Mouse (Mus musculus): ENCODE results near the gene Slc7a15. TPM values are rescaled to one million over a fixed set of nuclear protein-coding genes. Genes with fewer than 3 reads are reported as not detected.
A peak's percentile ranks its signal among the peaks of the same experiment; 100 is the strongest.

Gene Slc7a15
- polyA plus RNA-seq, 1 experiment from 2014 or later, result 0.05 TPM

DNA sequence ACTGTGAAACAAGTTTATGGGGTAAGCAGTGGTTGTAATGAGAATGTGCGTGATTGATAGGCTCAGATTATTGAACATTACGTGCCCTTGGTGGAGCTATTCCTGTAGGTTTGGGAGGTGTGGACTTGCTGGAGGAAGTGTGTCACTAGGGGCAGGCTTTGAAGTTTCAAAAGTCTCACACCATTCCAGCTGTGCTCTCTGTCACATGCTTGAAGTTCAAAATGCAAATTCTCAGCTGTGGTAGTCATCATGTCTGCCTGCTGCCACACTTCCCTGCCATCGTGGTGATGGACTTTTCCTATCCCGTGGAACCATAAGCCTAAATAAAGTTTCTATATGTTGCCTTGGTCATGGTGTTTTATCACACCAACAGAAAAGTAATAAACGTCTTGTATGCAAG is 71.1 kb downstream of the Slc7a15 start:
- Histone ChIP-seq H3K9me3 (replicated peaks) (no peaks in the 10 kb centered on the region), H3K27ac (replicated peaks) (no peak overlapping the region), H3K36me3 (replicated peaks) (no peaks in the 10 kb centered on the region), H3K4me2 (no peak overlapping the region), H3K4me1 (replicated peaks) (no peaks in the 10 kb centered on the region), H3K9ac (no peak overlapping the region), H3K27me3 (no peaks in the 10 kb centered on the region), H3K4me3 (replicated peaks) (no peak overlapping the region)
- WGBS (ENCODE audit: insufficient replicate concordance), result 57% methylated on average over 5 of the region's 5 CpGs
- ATAC-seq (ENCODE audit: insufficient read depth), result no peak

DNA sequence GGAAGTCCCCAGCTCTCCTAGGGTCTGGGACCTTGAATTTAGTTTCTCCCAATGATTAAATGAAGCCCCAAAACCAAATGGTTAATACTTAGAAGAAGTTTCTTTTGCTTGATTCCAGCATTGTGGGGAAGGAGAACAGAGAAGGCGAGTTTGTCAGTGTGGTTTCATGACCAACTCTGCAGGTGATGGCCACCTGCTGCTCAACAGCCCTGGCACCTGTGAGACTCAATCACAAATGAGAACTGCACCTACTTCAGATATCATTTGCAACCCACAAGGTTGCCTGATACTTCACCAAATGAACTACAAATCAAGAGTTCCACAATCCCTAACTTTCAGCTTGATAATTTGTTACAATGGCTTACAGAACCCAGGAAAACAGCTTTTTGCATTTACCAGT is 71.7 kb downstream of the Slc7a15 start:
- Histone ChIP-seq H3K27me3 (no peaks in the 10 kb centered on the region), H3K9ac (no peak overlapping the region), H3K4me2 (no peak overlapping the region), H3K36me3 (replicated peaks) (no peaks in the 10 kb centered on the region), H3K4me1 (replicated peaks) (no peaks in the 10 kb centered on the region), H3K9me3 (replicated peaks) (no peaks in the 10 kb centered on the region), H3K27ac (replicated peaks) (no peak overlapping the region), H3K4me3 (replicated peaks) (no peak overlapping the region)
- WGBS (ENCODE audit: insufficient replicate concordance), result 58% methylated on average over 1 of the region's 1 CpGs
- no peak for ATAC-seq (ENCODE audit: insufficient read depth)

DNA sequence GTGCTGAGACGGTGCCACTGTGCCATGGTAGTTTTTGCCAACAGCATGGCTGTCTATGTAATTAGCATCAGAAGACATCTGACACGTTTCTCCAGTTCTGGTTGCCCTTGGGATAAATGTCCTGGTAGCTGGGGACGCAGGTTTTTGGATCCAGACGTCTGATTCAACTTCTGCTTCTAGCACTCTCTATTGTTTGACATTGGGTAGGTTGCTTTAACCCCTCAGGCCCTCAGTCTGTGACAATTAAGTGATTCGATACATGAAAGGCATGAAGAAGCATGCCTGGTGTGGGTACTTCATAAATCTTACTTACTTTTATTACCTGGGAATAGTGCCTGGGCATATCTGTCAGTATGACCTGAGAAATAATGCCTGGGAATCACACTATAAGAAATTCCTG is 74.8 kb downstream of the Slc7a15 start:
- Histone ChIP-seq H3K4me3 (replicated peaks) (no peak overlapping the region), H3K27me3 (no peaks in the 10 kb centered on the region)
- 47% methylated on average over 5 of the region's 5 CpGs for WGBS (ENCODE audit: insufficient replicate concordance)

DNA sequence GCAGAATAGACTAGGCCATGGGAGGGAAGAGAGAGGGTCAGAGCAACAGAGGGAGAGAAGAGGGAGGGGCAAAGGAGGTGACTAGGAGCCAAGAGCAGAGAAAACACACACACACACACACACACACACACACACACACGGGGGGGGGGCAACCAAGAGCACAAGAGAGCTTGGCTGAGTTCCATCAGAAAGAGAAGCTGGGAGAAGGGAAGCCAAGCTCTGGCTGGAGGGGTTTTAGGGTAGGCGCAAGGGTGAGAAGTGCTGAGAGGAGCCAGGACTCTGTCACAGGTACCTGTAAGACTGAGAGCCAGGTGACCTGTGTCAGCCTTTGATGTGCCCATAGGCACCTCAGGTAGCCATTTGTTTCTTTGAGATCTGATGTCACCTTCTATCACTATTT is 76.2 kb downstream of the Slc7a15 start:
- no peak overlapping the region for H3K27ac ChIP-seq (replicated peaks)

More for the DNA sequence above, 74.8 kb downstream of the Slc7a15 start:
- no peak overlapping the region for H3K27ac ChIP-seq (replicated peaks)
- no peaks in the 10 kb centered on the region for H3K36me3 ChIP-seq (replicated peaks)
- ATAC-seq (ENCODE audit: insufficient read depth), result no peak
- H3K9me3 ChIP-seq (replicated peaks), result no peaks in the 10 kb centered on the region
- H3K9ac ChIP-seq, result no peak overlapping the region
- H3K4me2 ChIP-seq, result no peak overlapping the region
- H3K4me1 ChIP-seq (replicated peaks), result peaks cover 15% of the 10 kb centered on the region

DNA sequence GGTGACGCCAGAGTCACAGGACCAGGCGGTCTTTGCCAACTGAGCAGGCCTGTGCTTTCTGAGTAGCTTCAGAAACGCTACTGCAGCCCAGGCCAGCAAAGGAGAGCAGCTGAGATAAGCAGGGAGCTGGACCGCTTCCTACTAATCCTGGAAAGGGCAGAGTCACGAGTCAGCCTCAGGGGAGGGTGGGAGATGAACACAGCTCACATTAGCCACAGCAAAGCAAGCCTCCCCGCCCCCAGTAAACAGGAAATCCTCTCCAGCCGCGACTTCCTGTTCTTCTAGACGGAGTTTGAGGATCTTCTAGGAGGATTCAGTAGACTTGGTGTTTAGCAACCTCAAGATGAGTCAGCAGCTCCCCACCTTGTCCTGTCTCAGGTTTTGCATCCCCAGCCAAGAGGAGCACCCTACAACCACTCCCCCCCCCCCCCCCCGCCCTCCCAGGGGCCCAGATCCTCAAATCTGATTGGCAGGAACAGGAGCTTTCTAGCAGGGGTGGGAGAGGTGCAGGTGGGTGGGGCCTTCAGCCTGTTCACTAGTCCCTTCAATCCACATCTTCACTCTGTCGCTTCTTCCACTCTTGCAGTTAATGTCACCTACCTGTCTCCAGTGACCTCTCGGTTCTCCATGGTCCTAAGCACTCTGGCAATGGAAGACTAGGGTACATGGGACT is 77.4 kb downstream of the Slc7a15 start:
- Histone ChIP-seq H3K4me2 (peak overlapping the region; percentile 33), H3K27me3 (no peaks in the 10 kb centered on the region), H3K27ac (replicated peaks) (no peak overlapping the region; the same call in 1 of the 2 replicates), H3K9ac (no peak overlapping the region), H3K9me3 (replicated peaks) (no peaks in the 10 kb centered on the region), H3K4me3 (replicated peaks) (no peak overlapping the region), H3K36me3 (replicated peaks) (no peaks in the 10 kb centered on the region), H3K4me1 (replicated peaks) (peaks cover 15% of the 10 kb centered on the region)
- peak; percentile 77 for ATAC-seq (ENCODE audit: insufficient read depth)
- whole genome bisulfite sequencing (ENCODE audit: insufficient replicate concordance), result 12% methylated on average over 11 of the region's 12 CpGs

More for the DNA sequence above, 76.2 kb downstream of the Slc7a15 start:
- Histone ChIP-seq H3K9me3 (replicated peaks) (no peaks in the 10 kb centered on the region), H3K4me1 (replicated peaks) (peaks cover 15% of the 10 kb centered on the region), H3K9ac (no peak overlapping the region), H3K4me3 (replicated peaks) (no peak overlapping the region), H3K27me3 (no peaks in the 10 kb centered on the region), H3K4me2 (no peak overlapping the region), H3K36me3 (replicated peaks) (no peaks in the 10 kb centered on the region)
- no peak for ATAC-seq (ENCODE audit: insufficient read depth)
- WGBS (ENCODE audit: insufficient replicate concordance), result 50% methylated on average over 2 of the region's 2 CpGs

DNA sequence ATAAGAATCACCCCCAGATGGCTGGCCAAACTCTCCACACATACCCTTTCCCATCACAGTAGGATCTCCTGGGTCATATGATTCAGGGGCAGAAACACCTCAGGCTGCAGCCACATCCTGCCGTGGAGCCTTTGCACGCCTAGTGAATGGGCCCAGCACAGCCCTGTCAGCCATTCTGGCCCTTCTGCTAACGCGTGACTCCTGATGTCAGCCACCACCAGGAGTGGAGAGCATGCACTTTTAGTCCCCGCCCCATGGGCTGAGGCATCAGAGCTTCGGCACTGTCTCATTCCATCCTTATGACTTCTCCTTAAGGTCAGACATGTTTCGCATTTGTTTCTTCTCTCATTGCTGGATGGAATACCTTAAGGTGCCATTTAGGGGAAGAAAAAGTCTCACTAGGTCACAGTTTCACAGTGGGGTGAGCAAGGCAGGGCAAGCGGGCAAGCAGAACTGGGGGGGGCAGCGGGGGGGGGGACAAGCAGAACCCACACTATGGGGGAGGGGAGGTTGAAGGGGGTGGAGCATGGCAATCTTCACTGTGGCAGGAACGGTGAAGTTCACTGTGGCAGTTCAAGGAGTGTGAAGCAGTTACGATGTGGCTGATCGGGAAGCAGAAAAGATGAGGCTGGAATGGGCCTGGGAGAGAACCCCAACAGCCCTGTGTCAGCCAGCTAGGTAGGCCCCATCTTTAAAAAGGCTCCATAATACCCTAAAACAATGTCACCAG is 79.3 kb downstream of the Slc7a15 start:
- no peak overlapping the region for H3K9ac ChIP-seq
- no peak overlapping the region for H3K4me3 ChIP-seq (replicated peaks)
- no peaks in the 10 kb centered on the region for H3K9me3 ChIP-seq (replicated peaks)
- peaks cover 15% of the 10 kb centered on the region for H3K4me1 ChIP-seq (replicated peaks)
- H3K27ac ChIP-seq (replicated peaks), result no peak overlapping the region
- WGBS (ENCODE audit: insufficient replicate concordance), result 41% methylated on average over 12 of the region's 12 CpGs
- no peaks in the 10 kb centered on the region for H3K36me3 ChIP-seq (replicated peaks)
- no peaks in the 10 kb centered on the region for H3K27me3 ChIP-seq
- no peak for ATAC-seq (ENCODE audit: insufficient read depth)
- H3K4me2 ChIP-seq, result no peak overlapping the region

DNA sequence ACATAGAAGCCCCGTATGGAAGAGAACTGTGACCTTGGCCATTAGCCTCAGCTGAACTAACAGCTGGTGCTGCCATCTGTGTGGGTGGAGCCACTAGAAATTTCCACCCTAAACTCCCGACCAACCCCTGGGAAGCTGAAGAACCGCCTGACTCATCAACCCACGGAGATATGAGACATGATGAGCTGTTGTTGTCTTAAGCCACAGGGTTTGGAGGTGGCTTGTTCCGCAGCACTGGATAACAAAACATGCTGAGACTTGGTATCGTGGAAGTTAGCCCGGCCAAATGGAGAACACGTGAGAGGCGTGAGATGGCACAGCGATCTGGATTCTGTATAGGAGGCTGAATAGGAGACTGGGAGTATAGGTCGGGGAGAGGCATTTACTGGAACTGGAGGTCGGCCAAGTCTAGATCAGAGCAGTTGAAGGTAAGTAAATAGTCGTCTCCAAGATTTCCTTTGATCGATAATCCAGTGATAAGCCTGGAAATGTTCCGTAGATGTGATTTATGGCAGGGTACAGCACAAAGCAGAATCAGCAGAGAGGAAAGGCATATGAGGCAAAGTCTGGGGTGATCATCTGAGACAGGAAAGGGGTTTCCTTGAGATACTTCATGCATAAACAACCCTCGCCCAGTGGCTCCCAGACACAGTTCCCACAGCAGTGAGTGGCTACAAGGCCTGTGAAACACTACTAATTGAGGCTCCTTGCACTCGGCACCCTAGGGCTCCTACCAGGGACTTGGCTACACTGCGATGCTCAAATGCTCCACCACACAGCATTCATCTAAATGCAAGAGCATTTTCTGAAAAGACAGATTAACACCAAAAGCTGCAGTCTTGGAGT is 87.6 kb downstream of the Slc7a15 start:
- Histone ChIP-seq H3K36me3 (replicated peaks) (no peaks in the 10 kb centered on the region), H3K9me3 (replicated peaks) (no peaks in the 10 kb centered on the region), H3K27me3 (no peaks in the 10 kb centered on the region), H3K27ac (replicated peaks) (no peak overlapping the region), H3K4me1 (replicated peaks) (peaks cover 12% of the 10 kb centered on the region), H3K9ac (no peak overlapping the region), H3K4me3 (replicated peaks) (no peak overlapping the region), H3K4me2 (no peak overlapping the region)
- WGBS (ENCODE audit: insufficient replicate concordance), result 55% methylated on average over 18 of the region's 18 CpGs
- ATAC-seq (ENCODE audit: insufficient read depth), result no peak

DNA sequence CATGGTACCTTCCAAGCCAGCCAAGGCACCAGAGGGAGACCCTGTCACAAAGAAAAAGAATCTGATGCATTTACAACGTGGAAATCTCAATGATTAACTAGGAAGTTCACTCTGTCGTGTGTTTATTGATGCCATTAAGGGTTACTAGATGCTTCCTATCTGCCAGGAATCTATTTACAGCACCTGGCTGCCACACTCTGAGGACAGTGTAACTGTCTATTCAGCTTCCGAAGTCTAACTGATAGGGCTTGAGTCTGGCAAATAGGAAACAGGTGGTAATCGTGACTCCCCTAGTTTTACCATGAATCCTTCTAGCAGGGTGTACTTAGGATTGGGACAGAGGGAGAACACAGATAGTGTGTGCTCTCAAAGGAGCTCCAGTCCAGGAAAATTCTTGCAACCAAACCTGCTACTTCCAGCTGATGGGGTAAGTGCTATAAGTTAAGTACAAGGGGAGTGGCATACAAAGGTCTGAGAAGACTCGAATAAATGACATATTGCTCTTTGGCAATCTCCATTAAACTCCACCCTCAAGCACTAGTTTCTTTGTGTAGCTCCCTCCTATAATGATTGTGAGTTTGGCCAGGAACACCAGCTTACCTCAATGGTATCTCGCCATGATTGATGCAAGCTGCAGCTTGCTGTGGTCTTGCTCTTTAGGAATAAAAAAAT is 88.4 kb downstream of the Slc7a15 start:
- Histone ChIP-seq H3K9ac (no peak overlapping the region), H3K27me3 (no peaks in the 10 kb centered on the region), H3K4me3 (replicated peaks) (no peak overlapping the region), H3K4me2 (no peak overlapping the region), H3K4me1 (replicated peaks) (peaks cover 12% of the 10 kb centered on the region), H3K27ac (replicated peaks) (no peak overlapping the region), H3K9me3 (replicated peaks) (no peaks in the 10 kb centered on the region), H3K36me3 (replicated peaks) (no peaks in the 10 kb centered on the region)
- WGBS (ENCODE audit: insufficient replicate concordance), result 28% methylated on average over 6 of the region's 6 CpGs
- ATAC-seq (ENCODE audit: insufficient read depth), result no peak

DNA sequence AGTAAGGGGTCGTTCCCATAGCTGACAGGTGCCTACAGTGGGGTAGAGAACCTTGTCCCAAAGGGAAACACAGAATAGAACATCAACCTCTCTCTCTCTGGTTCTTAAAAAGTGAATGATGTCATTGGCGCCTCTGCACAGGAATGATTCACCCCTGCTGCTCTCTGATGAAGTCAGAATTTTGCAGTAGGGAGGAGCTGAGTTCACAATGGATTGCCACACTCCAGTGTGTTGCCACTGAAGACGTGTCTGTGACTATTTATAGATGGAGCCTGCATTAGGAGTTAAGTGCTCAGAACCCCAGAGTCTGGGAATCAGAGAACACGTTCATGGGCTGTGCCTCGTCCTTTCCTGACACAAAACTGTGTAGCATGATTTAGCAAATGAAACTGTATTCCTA is 89.2 kb downstream of the Slc7a15 start:
- H3K4me2 ChIP-seq, result no peak overlapping the region
- no peaks in the 10 kb centered on the region for H3K9me3 ChIP-seq (replicated peaks)
- H3K36me3 ChIP-seq (replicated peaks), result no peaks in the 10 kb centered on the region
- H3K9ac ChIP-seq, result no peak overlapping the region
- WGBS (ENCODE audit: insufficient replicate concordance), result 38% methylated on average over 5 of the region's 5 CpGs
- peaks cover 12% of the 10 kb centered on the region for H3K4me1 ChIP-seq (replicated peaks)
- H3K4me3 ChIP-seq (replicated peaks), result no peak overlapping the region
- ATAC-seq (ENCODE audit: insufficient read depth), result no peak
- H3K27ac ChIP-seq (replicated peaks), result no peak overlapping the region
- no peaks in the 10 kb centered on the region for H3K27me3 ChIP-seq

DNA sequence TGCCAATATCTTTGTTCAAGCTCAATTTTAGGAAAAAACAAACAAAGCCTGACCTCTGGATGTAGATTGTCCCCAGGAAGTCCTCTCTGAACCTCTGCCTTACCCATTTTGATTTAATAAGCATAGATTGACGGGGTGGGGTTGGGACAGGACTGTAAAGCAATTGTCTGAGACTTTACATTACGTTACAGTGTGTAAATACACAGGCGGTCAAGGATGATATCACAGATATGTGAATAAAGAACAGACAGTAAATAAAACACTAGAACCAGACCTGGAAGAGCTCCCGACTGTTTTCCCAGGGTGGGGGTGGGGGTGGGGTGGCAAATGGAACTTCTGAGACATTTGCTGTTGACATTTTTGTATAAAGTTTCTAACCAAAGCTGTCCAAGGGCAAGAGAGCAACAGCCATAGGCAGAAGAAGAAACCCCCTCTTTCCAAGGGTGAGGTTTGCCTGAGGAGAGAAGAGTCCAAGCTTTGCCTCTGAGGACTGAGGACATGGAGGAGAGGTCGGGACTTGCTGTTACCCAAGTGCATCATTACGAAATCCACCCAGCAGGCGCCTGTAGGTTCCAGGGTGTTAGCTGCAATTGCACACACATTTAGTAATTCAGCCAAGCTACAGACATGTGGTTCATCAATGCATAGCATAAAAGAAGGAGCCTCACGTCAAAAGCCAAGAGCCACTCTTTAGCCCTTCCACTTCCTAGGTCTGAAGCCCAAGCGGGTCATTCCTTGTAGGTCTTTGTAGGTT is 91.7 kb downstream of the Slc7a15 start:
- H3K4me2 ChIP-seq, result no peak overlapping the region
- no peaks in the 10 kb centered on the region for H3K36me3 ChIP-seq (replicated peaks)
- no peaks in the 10 kb centered on the region for H3K27me3 ChIP-seq
- peak; percentile 59; the same call in 1 of the 2 replicates for ATAC-seq (ENCODE audit: insufficient read depth)
- 54% methylated on average over 9 of the region's 9 CpGs for WGBS (ENCODE audit: insufficient replicate concordance)
- H3K4me3 ChIP-seq (replicated peaks), result no peak overlapping the region
- no peak overlapping the region for H3K9ac ChIP-seq
- H3K4me1 ChIP-seq (replicated peaks), result peaks cover 12% of the 10 kb centered on the region
- H3K27ac ChIP-seq (replicated peaks), result peak overlapping the region; percentile 45; the same call in 1 of the 2 replicates
- H3K9me3 ChIP-seq (replicated peaks), result no peaks in the 10 kb centered on the region

Data from liver, embryonic 15.5 days (tissue).